Mouse (Mus musculus) midbrain, embryonic 16.5 days (tissue): Measurements from ENCODE around the gene Fam129c. TPM values are rescaled to one million over a fixed set of nuclear protein-coding genes. Genes with fewer than 3 reads are reported as not detected.

Experiments
- ATAC-seq: fragments of 200-750 bp; cut with Nextera tagmentation; 2 replicates; pipeline ENCODE4 v1.8.0; 2017; ENCODE audit warnings: moderate TSS enrichment
- H3K27ac ChIP-seq: fragments of 300-500 bp; sonication (generic); 2 replicates; pipeline ENCODE4 v1.5.1; 2014; ENCODE audit warnings: mild to moderate bottlenecking, low read length, mixed read lengths
- H3K27me3 ChIP-seq: fragments of 300-500 bp; sonication (generic); 2 replicates; pipeline ENCODE4 v1.6.1; 2014; ENCODE audit warnings: low read depth, low read length, mixed read lengths; ENCODE audit not compliant: control insufficient read depth, insufficient read depth
- H3K36me3 ChIP-seq: fragments of 300-500 bp; sonication (generic); 2 replicates; pipeline ENCODE4 v1.6.1; 2014; ENCODE audit warnings: mild to moderate bottlenecking, low read length, moderate library complexity, mixed read lengths; ENCODE audit not compliant: control insufficient read depth, insufficient read depth
- H3K4me1 ChIP-seq: fragments of 300-500 bp; sonication (generic); 2 replicates; pipeline ENCODE4 v1.6.1; 2014; ENCODE audit warnings: mild to moderate bottlenecking, low read length, mixed read lengths; ENCODE audit not compliant: control insufficient read depth, insufficient read depth
- H3K4me2 ChIP-seq: fragments of 300-500 bp; sonication (generic); 2 replicates; pipeline ENCODE4 v1.6.1; 2014; ENCODE audit warnings: mild to moderate bottlenecking, low read length, mixed read lengths
- H3K4me3 ChIP-seq: fragments of 300-500 bp; sonication (generic); 2 replicates; pipeline ENCODE4 v1.5.1; 2014; ENCODE audit warnings: low read depth, mild to moderate bottlenecking, low read length, moderate library complexity, mixed read lengths
- H3K9ac ChIP-seq: fragments of 300-500 bp; sonication (generic); 2 replicates; pipeline ENCODE4 v1.6.1; 2014; ENCODE audit warnings: low read depth, low read length, mixed read lengths
- H3K9me3 ChIP-seq: fragments of 300-500 bp; sonication (generic); replicated peaks from 2 replicates; pipeline ENCODE4 v1.6.1; 2014; ENCODE audit warnings: mild to moderate bottlenecking, low read length, mixed read lengths; ENCODE audit not compliant: control insufficient read depth, poor library complexity, severe bottlenecking
- WGBS: fragments of 180-500 bp; shearing (Covaris S2); extraction: QIAGEN DNeasy Blood & Tissue Kit; methylation state at CpG from one replicate; pipeline ENCODE4 v1.1.7; 2014; 5-methylcytosine and 5-hydroxymethylcytosine counted together
- polyA plus RNA-seq: library from polyadenylated mRNA; unstranded; fragments of >200 nt; fragmentation: Nextera tagmentation; extraction: Ambion mirVana; gene quantifications from 2 replicates; pipeline ENCODE4 v1.2.1, GENCODE M21; 2015

Gene Fam129c
- polyA plus RNA-seq, 1 experiment from 2014 or later, result 6.4 TPM

DNA sequence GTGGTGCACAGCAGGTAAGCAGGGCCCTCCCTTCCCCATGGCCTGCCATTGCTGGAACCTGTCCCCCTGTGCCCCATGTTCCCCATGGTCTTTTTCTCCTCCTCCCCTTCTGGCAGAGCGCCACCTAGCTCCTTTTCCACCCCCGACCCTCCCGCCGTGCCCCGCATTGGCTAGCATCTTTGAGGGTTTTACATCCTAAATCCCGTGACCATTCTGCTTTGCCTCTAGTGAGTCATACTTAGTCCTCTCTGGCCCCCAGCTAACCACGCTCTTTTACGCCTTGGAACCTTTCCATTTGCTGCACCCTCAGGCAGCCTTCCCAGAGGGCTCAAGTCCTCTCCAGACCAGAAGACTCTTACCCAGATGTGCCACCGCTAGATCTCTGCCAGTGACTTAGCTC lies 17.2 kb upstream of the Fam129c start:
- Histone ChIP-seq H3K4me1 (no peaks in the 10 kb centered on the region), H3K4me2 (no peak overlapping the region), H3K4me3 (no peak overlapping the region), H3K27me3 (no peaks in the 10 kb centered on the region), H3K9me3 (no peaks in the 10 kb centered on the region), H3K27ac (no peak overlapping the region), H3K36me3 (peaks cover 24% of the 10 kb centered on the region), H3K9ac (no peak overlapping the region)
- 19% methylated on average over 9 of the region's 9 CpGs for WGBS
- ATAC-seq, result peak; percentile 36; the same call in 1 of the 2 replicates

- no peak overlapping the region for H3K27ac ChIP-seq
- ATAC-seq, result no peak
- H3K36me3 ChIP-seq, result peaks cover 16% of the 10 kb centered on the region
- no peaks in the 10 kb centered on the region for H3K9me3 ChIP-seq
- 73% methylated on average over 2 of the region's 2 CpGs for WGBS
- H3K4me1 ChIP-seq, result peaks cover 10% of the 10 kb centered on the region
- no peak overlapping the region for H3K4me2 ChIP-seq
- no peak overlapping the region for H3K9ac ChIP-seq
- H3K4me3 ChIP-seq, result no peak overlapping the region
- H3K27me3 ChIP-seq, result no peaks in the 10 kb centered on the region
Measured at GRCm38 (mm10) chr8:71586891-71587290, 10.6 kb upstream of the Fam129c start.

DNA sequence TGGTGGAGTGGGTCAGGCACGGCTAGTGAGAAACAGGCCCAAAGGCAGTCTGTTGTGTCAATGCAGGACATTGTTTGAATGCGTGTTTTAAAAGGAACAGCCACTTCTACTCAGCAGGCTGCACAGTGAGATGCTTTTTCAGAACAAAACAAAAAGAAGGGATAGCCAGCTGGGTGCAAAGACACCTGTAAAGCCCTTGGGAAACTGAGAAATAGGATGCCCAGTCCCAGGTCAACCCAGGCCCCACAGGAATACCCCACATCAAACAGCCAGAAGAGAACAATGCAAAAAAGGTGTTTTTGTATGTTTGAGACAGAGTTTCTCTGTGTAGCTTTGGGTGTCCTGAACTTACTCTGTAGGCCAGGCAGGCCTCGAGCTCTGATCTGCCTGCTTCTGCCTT lies 8.7 kb upstream of the Fam129c start:
- WGBS, result 64% methylated on average over 3 of the region's 3 CpGs
- Histone ChIP-seq H3K4me3 (no peak overlapping the region), H3K9ac (no peak overlapping the region), H3K27ac (no peak overlapping the region), H3K9me3 (no peaks in the 10 kb centered on the region), H3K4me1 (peaks cover 21% of the 10 kb centered on the region), H3K27me3 (no peaks in the 10 kb centered on the region), H3K36me3 (peaks cover 16% of the 10 kb centered on the region), H3K4me2 (no peak overlapping the region)
- ATAC-seq, result no peak

- WGBS, result 30% methylated on average over 5 of the region's 5 CpGs
- Histone ChIP-seq H3K36me3 (no peaks in the 10 kb centered on the region), H3K4me2 (peak overlapping the region; percentile 99), H3K4me1 (peaks cover 21% of the 10 kb centered on the region), H3K4me3 (peak overlapping the region; percentile 86), H3K9ac (peak overlapping the region; percentile 97), H3K9me3 (no peaks in the 10 kb centered on the region), H3K27ac (peak overlapping the region; percentile 99), H3K27me3 (no peaks in the 10 kb centered on the region)
- no peak for ATAC-seq
Measured at GRCm38 (mm10) chr8:71591017-71591416, 6.4 kb upstream of the Fam129c start.

DNA sequence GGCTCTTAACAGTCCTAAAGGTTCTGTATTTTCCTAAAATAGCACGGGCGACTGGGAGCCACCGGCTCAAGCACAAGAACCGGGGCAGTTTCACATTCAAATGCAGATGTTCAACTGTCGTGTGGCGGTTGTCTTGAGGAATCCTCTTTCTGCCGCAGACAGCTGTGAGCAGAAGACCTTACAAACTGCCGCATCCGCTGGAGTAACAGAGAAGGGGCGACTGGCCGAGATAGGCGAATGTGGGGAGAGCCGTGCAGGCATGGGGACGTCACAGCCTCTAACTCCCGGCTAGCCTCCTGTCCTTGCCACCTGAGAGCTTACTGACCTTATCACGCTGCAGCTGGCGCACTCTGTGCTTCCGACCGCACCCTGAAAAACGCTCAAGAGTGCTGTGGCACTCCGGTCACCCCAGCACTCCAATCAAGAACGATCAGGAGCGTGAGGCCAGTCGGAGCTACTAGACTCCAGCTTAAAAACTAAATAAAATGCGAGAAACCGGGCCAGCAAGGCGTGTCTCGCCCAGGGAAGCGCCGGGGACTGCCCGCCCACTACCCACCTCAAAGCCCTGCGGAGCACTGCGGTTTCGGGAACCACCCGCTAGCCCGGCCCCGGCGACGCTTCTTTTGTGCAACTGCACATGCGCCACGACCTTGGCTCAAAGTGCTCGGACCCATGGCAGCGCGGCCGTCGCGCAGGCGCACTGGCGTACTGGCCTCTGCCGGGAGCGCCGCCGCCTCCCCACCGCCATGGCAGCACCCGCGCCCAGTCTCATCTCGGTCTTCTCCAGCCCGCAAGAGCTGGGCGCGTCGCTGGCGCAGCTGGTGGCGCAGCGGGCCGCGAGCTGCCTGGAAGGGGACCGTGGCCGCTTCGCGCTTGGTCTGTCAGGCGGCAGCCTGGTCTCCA lies 5.7 kb upstream of the Fam129c start, which contains the start of gene Pgls:
Gene Pgls (plus strand): TSS at position 706 of the 903 bp plus-strand sequence.
- Histone ChIP-seq H3K36me3 (no peaks in the 10 kb centered on the region), H3K4me3 (peak within 1 kb of the TSS; percentile 86), H3K9ac (peak within 1 kb of the TSS; percentile 97), H3K27ac (peak within 1 kb of the TSS; percentile 99), H3K4me1 (peaks cover 21% of the 10 kb centered on the region), H3K27me3 (no peaks in the 10 kb centered on the region), H3K9me3 (no peaks in the 10 kb centered on the region), H3K4me2 (peak within 1 kb of the TSS; percentile 99)
- WGBS, result under 1% methylated on average over 70 of the region's 71 CpGs
- ATAC-seq, result peak; percentile 91

DNA sequence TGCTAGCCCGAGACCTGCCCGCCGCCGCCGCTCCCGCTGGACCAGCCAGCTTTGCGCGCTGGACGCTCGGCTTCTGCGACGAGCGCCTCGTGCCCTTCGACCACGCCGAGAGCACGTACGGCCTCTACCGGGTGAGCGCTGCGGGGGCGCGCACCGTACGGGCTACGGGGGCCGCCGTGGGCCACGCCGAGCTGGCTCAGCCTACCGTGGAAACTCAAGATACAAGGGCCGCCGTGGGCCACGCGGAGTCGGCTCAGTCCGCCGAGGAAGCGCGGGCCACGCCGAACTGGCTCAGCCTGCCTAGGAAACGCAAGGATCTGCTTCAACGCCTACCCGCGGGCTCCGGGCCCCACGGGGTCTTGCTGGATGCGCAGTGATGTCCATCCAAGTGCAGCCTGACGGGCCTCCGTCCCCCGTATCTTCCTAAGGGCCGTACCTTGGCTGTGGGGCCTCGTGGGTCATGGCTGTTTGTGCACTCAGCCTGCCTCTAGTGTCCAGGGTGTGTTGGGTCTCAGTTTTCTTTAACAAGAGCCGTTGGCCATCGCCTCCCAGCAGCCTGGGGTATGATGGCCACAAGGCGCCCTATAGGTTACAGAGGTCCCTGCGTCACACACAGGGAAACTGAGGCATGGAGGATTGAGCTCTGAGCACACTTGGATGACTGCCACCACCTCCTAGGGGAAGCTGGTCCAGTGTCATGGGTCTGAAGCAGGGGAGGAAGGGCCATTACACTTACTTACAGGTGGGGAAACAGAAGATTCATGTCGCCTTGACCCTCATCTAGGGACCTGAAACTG lies 4.9 kb upstream of the Fam129c start:
- peak overlapping the region; percentile 97 for H3K9ac ChIP-seq
- H3K4me2 ChIP-seq, result peak overlapping the region; percentile 99
- H3K36me3 ChIP-seq, result no peaks in the 10 kb centered on the region
- H3K9me3 ChIP-seq, result no peaks in the 10 kb centered on the region
- ATAC-seq, result peak; percentile 76
- H3K27ac ChIP-seq, result peak overlapping the region; percentile 99
- WGBS, result 5% methylated on average over 53 of the region's 60 CpGs
- H3K4me1 ChIP-seq, result peaks cover 21% of the 10 kb centered on the region
- H3K27me3 ChIP-seq, result no peaks in the 10 kb centered on the region
- H3K4me3 ChIP-seq, result peak overlapping the region; percentile 86

GRCm38 (mm10) chr8:71593556-71594323 lies 3.7 kb upstream of the Fam129c start:
- Histone ChIP-seq H3K36me3 (no peaks in the 10 kb centered on the region), H3K4me1 (peaks cover 21% of the 10 kb centered on the region), H3K27me3 (no peaks in the 10 kb centered on the region), H3K4me3 (no peak overlapping the region), H3K9me3 (no peaks in the 10 kb centered on the region), H3K9ac (no peak overlapping the region), H3K4me2 (no peak overlapping the region), H3K27ac (no peak overlapping the region)
- no peak for ATAC-seq
- 91% methylated on average over 8 of the region's 8 CpGs for WGBS

- 90% methylated on average over 4 of the region's 4 CpGs for WGBS
Measured at GRCm38 (mm10) chr8:71594324-71594722, 3.1 kb upstream of the Fam129c start.

More at GRCm38 (mm10) chr8:71594324-71594722, 3.1 kb upstream of the Fam129c start:
- Histone ChIP-seq H3K36me3 (no peaks in the 10 kb centered on the region), H3K9ac (no peak overlapping the region), H3K9me3 (no peaks in the 10 kb centered on the region), H3K27ac (no peak overlapping the region), H3K4me3 (no peak overlapping the region), H3K4me2 (no peak overlapping the region), H3K27me3 (no peaks in the 10 kb centered on the region), H3K4me1 (peaks cover 21% of the 10 kb centered on the region)
- no peak for ATAC-seq
